Mouse (Mus musculus) frontal cortex, adult 2 months (tissue): ENCODE measurements at regions not wholly inside any gene's neighbourhood (a gene's known extent, or its start where the extent isn't known, plus 50 kb on each side); places are given as distances from the start of the nearest gene placed in this dataset.

Source experiments
- DNase-seq, 2 experiments: peaks; one replicate each; pipeline ENCODE4 v3.0.0; 2022; ENCODE audit warnings: low spot score in 1 of 2; ENCODE audit errors: extremely low spot score in 1 of 2

- peak; percentile 46 to 75 for DNase-seq
Measured at GRCm38 (mm10) chr8:35933186-35934114, 167.9 kb downstream of the Gm19410 start.

- peak in 1 of 2 experiments; percentile 20 for DNase-seq
Measured at GRCm38 (mm10) chr8:35934115-35934607, 168.6 kb downstream of the Gm19410 start.

GRCm38 (mm10) chr8:35935034-35935433 lies 169.4 kb downstream of the Gm19410 start:
- no peak for DNase-seq

- no peak for DNase-seq
Measured at GRCm38 (mm10) chr8:35939199-35939598, 173.6 kb downstream of the Gm19410 start.

GRCm38 (mm10) chr8:35942515-35942914 lies 176.9 kb downstream of the Gm19410 start:
- DNase-seq = no peak

- DNase-seq = no peak
Measured at GRCm38 (mm10) chr8:35943686-35944085, 178.1 kb downstream of the Gm19410 start.

GRCm38 (mm10) chr8:35944461-35944860 lies 178.9 kb downstream of the Gm19410 start:
- DNase-seq = no peak

- DNase-seq = no peak
Measured at GRCm38 (mm10) chr8:35946539-35946940, 180.9 kb downstream of the Gm19410 start.

GRCm38 (mm10) chr8:35948146-35948545 lies 182.6 kb downstream of the Gm19410 start:
- DNase-seq = no peak

GRCm38 (mm10) chr8:35948751-35949183 lies 183.2 kb downstream of the Gm19410 start:
- no peak for DNase-seq

- DNase-seq = no peak
Measured at GRCm38 (mm10) chr8:35955506-35955905, 189.9 kb downstream of the Gm19410 start.

GRCm38 (mm10) chr8:35956319-35956718 lies 190.7 kb downstream of the Gm19410 start:
- DNase-seq = no peak

- DNase-seq = peak in 1 of 2 experiments; percentile 30
Measured at GRCm38 (mm10) chr8:35959201-35959600, 193.6 kb downstream of the Gm19410 start.

GRCm38 (mm10) chr8:35960867-35961614 lies 195.5 kb downstream of the Gm19410 start:
- DNase-seq = no peak

GRCm38 (mm10) chr8:35961615-35962220 lies 196.1 kb downstream of the Gm19410 start:
- no peak for DNase-seq

GRCm38 (mm10) chr8:35964932-35965331 lies 199.3 kb downstream of the Gm19410 start:
- no peak for DNase-seq

GRCm38 (mm10) chr8:35968341-35968740 lies 202.8 kb downstream of the Gm19410 start:
- DNase-seq = no peak

- DNase-seq = no peak
Measured at GRCm38 (mm10) chr8:35971082-35971481, 205.5 kb downstream of the Gm19410 start.

- DNase-seq = no peak
Measured at GRCm38 (mm10) chr8:35974323-35975029, 208.9 kb downstream of the Gm19410 start.

- no peak for DNase-seq
Measured at GRCm38 (mm10) chr8:35979638-35980255, 214.2 kb downstream of the Gm19410 start.
